Mouse (Mus musculus): ENCODE data around the gene Fnbp1. TPM values are rescaled to one million over a fixed set of nuclear protein-coding genes. Genes with fewer than 3 reads are reported as not detected.
A peak's percentile ranks its signal among the peaks of the same experiment; 100 is the strongest.
"Not testable (repeated sequence)": the region's sequence is repeated elsewhere in the genome, so short reads cannot be mapped to it uniquely, and the experiment has no call there.

The Fnbp1 gene
- polyA plus RNA-seq, 1 experiment from 2014 or later, result 12.7 TPM

- H3K36me3 ChIP-seq (ENCODE audit: poor library complexity, severe bottlenecking), result peaks cover 62% of the 10 kb centered on the region
- ATAC-seq; H3K9me3 ChIP-seq (replicated peaks); H3K4me2 ChIP-seq; H3K27ac ChIP-seq; H3K9ac ChIP-seq; H3K4me1 ChIP-seq; H3K27me3 ChIP-seq; H3K4me3 ChIP-seq: not testable (repeated sequence)
- WGBS, result 94% methylated on average over 2 of the region's 2 CpGs
Observed at GRCm38 (mm10) chr2:31167571-31167970, 25.8 kb upstream of the Fnbp1 start.

GRCm38 (mm10) chr2:31165529-31165928 is 23.7 kb upstream of the Fnbp1 start:
- WGBS, result 86% methylated on average over 4 of the region's 4 CpGs
- ATAC-seq, result no peak
- H3K36me3 ChIP-seq (ENCODE audit: poor library complexity, severe bottlenecking), result peaks cover 41% of the 10 kb centered on the region

GRCm38 (mm10) chr2:31164841-31165455 is 23.1 kb upstream of the Fnbp1 start:
- no peak overlapping the region for H3K9ac ChIP-seq

More at GRCm38 (mm10) chr2:31165529-31165928, 23.7 kb upstream of the Fnbp1 start:
- H3K9me3 ChIP-seq (replicated peaks), result no peaks in the 10 kb centered on the region
- H3K4me2 ChIP-seq, result no peak overlapping the region
- H3K9ac ChIP-seq, result no peak overlapping the region
- no peaks in the 10 kb centered on the region for H3K27me3 ChIP-seq
- H3K27ac ChIP-seq, result peak overlapping the region; percentile 19; the same call in 1 of the 2 replicates
- peaks cover 6% of the 10 kb centered on the region; the same call in 1 of the 2 replicates for H3K4me1 ChIP-seq
- no peak overlapping the region for H3K4me3 ChIP-seq

GRCm38 (mm10) chr2:31163361-31164118 is 21.7 kb upstream of the Fnbp1 start:
- H3K9ac ChIP-seq, result no peak overlapping the region
- H3K4me1 ChIP-seq, result peaks cover 6% of the 10 kb centered on the region; the same call in 1 of the 2 replicates
- H3K36me3 ChIP-seq (ENCODE audit: poor library complexity, severe bottlenecking), result peaks cover 22% of the 10 kb centered on the region
- no peak overlapping the region for H3K4me2 ChIP-seq
- H3K4me3 ChIP-seq, result no peak overlapping the region
- no peak overlapping the region for H3K27ac ChIP-seq
- WGBS, result 86% methylated on average over 11 of the region's 11 CpGs
- H3K27me3 ChIP-seq, result no peaks in the 10 kb centered on the region
- H3K9me3 ChIP-seq (replicated peaks), result no peaks in the 10 kb centered on the region
- ATAC-seq, result no peak

More at GRCm38 (mm10) chr2:31164841-31165455, 23.1 kb upstream of the Fnbp1 start:
- no peaks in the 10 kb centered on the region for H3K9me3 ChIP-seq (replicated peaks)
- WGBS, result 52% methylated on average over 5 of the region's 5 CpGs
- no peak overlapping the region for H3K27ac ChIP-seq
- ATAC-seq, result no peak
- H3K4me3 ChIP-seq, result no peak overlapping the region
- H3K27me3 ChIP-seq, result no peaks in the 10 kb centered on the region
- H3K4me2 ChIP-seq, result no peak overlapping the region
- peaks cover 6% of the 10 kb centered on the region; the same call in 1 of the 2 replicates for H3K4me1 ChIP-seq
- H3K36me3 ChIP-seq (ENCODE audit: poor library complexity, severe bottlenecking), result peaks cover 36% of the 10 kb centered on the region

GRCm38 (mm10) chr2:31161620-31162019 is 19.8 kb upstream of the Fnbp1 start:
- H3K4me1 ChIP-seq, result peaks cover 6% of the 10 kb centered on the region; the same call in 1 of the 2 replicates
- no peak overlapping the region for H3K4me3 ChIP-seq
- H3K27ac ChIP-seq, result no peak overlapping the region
- ATAC-seq, result no peak
- no peak overlapping the region for H3K4me2 ChIP-seq
- H3K9ac ChIP-seq, result no peak overlapping the region
- H3K36me3 ChIP-seq (ENCODE audit: poor library complexity, severe bottlenecking), result peaks cover 2% of the 10 kb centered on the region; the same call in 1 of the 2 replicates
- H3K9me3 ChIP-seq (replicated peaks), result no peaks in the 10 kb centered on the region
- H3K27me3 ChIP-seq, result no peaks in the 10 kb centered on the region
- WGBS, result 92% methylated on average over 4 of the region's 4 CpGs

GRCm38 (mm10) chr2:31160147-31160920 is 18.5 kb upstream of the Fnbp1 start:
- ATAC-seq, result no peak

GRCm38 (mm10) chr2:31156846-31157245 is 15.0 kb upstream of the Fnbp1 start:
- no peak overlapping the region for H3K9ac ChIP-seq
- no peak for ATAC-seq
- whole genome bisulfite sequencing, result 96% methylated on average over 3 of the region's 3 CpGs

More at GRCm38 (mm10) chr2:31160147-31160920, 18.5 kb upstream of the Fnbp1 start:
- H3K9ac ChIP-seq, result no peak overlapping the region
- no peaks in the 10 kb centered on the region for H3K36me3 ChIP-seq (ENCODE audit: poor library complexity, severe bottlenecking)
- H3K27ac ChIP-seq, result no peak overlapping the region
- no peak overlapping the region for H3K4me2 ChIP-seq
- no peaks in the 10 kb centered on the region for H3K9me3 ChIP-seq (replicated peaks)
- no peaks in the 10 kb centered on the region for H3K27me3 ChIP-seq
- no peak overlapping the region for H3K4me3 ChIP-seq
- H3K4me1 ChIP-seq, result peaks cover 9% of the 10 kb centered on the region; the same call in 1 of the 2 replicates
- 88% methylated on average over 10 of the region's 10 CpGs for WGBS

GRCm38 (mm10) chr2:31151892-31152812 is 10.3 kb upstream of the Fnbp1 start, which contains the start of gene Gpr107:
Gene Gpr107 (plus strand): TSS chr2:31152316.
- H3K9me3 ChIP-seq (replicated peaks), result no peaks in the 10 kb centered on the region
- 0% methylated on average over 53 of the region's 53 CpGs for WGBS

More at GRCm38 (mm10) chr2:31156846-31157245, 15.0 kb upstream of the Fnbp1 start:
- no peak overlapping the region for H3K4me3 ChIP-seq
- no peak overlapping the region for H3K4me2 ChIP-seq
- no peaks in the 10 kb centered on the region for H3K9me3 ChIP-seq (replicated peaks)
- no peaks in the 10 kb centered on the region for H3K36me3 ChIP-seq (ENCODE audit: poor library complexity, severe bottlenecking)
- peaks cover 22% of the 10 kb centered on the region for H3K4me1 ChIP-seq
- H3K27me3 ChIP-seq, result no peaks in the 10 kb centered on the region
- H3K27ac ChIP-seq, result no peak overlapping the region

GRCm38 (mm10) chr2:31150762-31151161 is 9.0 kb upstream of the Fnbp1 start:
- no peak for ATAC-seq
- Histone ChIP-seq H3K36me3 (ENCODE audit: poor library complexity, severe bottlenecking) (peaks cover 38% of the 10 kb centered on the region), H3K27me3 (no peaks in the 10 kb centered on the region), H3K9ac (no peak overlapping the region), H3K4me3 (no peak overlapping the region), H3K27ac (no peak overlapping the region), H3K9me3 (replicated peaks) (no peaks in the 10 kb centered on the region), H3K4me1 (peaks cover 29% of the 10 kb centered on the region), H3K4me2 (0 out of 2 replicates have a peak overlapping the region, but pooled peaks have one; percentile 70)

More at GRCm38 (mm10) chr2:31151892-31152812, 10.3 kb upstream of the Fnbp1 start, which contains the start of gene Gpr107:
- Histone ChIP-seq H3K4me2 (peak within 1 kb of the TSS; percentile 70), H3K27ac (peak within 1 kb of the TSS; percentile 67), H3K4me1 (peaks cover 31% of the 10 kb centered on the region), H3K9ac (peak within 1 kb of the TSS; percentile 90), H3K4me3 (peak within 1 kb of the TSS; percentile 95), H3K36me3 (ENCODE audit: poor library complexity, severe bottlenecking) (peaks cover 24% of the 10 kb centered on the region), H3K27me3 (no peaks in the 10 kb centered on the region)
- ATAC-seq, result peak; percentile 95

GRCm38 (mm10) chr2:31147054-31147453 is 5.2 kb upstream of the Fnbp1 start:
- no peak for ATAC-seq
- WGBS, result 88% methylated on average over 7 of the region's 7 CpGs

GRCm38 (mm10) chr2:31144901-31145300 is 3.1 kb upstream of the Fnbp1 start:
- Histone ChIP-seq H3K36me3 (ENCODE audit: poor library complexity, severe bottlenecking) (peaks cover 37% of the 10 kb centered on the region), H3K4me1 (peaks cover 19% of the 10 kb centered on the region), H3K9ac (no peak overlapping the region), H3K27ac (no peak overlapping the region), H3K4me3 (no peak overlapping the region), H3K27me3 (peaks cover 11% of the 10 kb centered on the region), H3K4me2 (no peak overlapping the region), H3K9me3 (replicated peaks) (no peaks in the 10 kb centered on the region)
- ATAC-seq, result no peak
- WGBS, result 80% methylated on average over 1 of the region's 1 CpGs

More at GRCm38 (mm10) chr2:31147054-31147453, 5.2 kb upstream of the Fnbp1 start:
- H3K9me3 ChIP-seq (replicated peaks), result no peaks in the 10 kb centered on the region
- no peak overlapping the region for H3K27ac ChIP-seq
- H3K4me2 ChIP-seq, result no peak overlapping the region
- no peak overlapping the region for H3K4me3 ChIP-seq
- H3K27me3 ChIP-seq, result peaks cover 7% of the 10 kb centered on the region
- H3K36me3 ChIP-seq (ENCODE audit: poor library complexity, severe bottlenecking), result peaks cover 45% of the 10 kb centered on the region
- no peak overlapping the region for H3K9ac ChIP-seq
- H3K4me1 ChIP-seq, result peaks cover 13% of the 10 kb centered on the region

Measured in forebrain, embryonic 13.5 days (tissue).